Mouse (Mus musculus) hindbrain, embryonic 15.5 days (tissue): ENCODE measurements at regions not wholly inside any gene's neighbourhood (a gene's known extent, or its start where the extent isn't known, plus 50 kb on each side); places are given as distances from the start of the nearest gene placed in this dataset. TPM values are rescaled to one million over a fixed set of nuclear protein-coding genes. Genes with fewer than 3 reads are reported as not detected.

Experiments used
- ATAC-seq: fragments of 200-750 bp; cut with Nextera tagmentation; 2 replicates; pipeline ENCODE4 v1.8.0; 2017; ENCODE audit warnings: low read depth, moderate number of reproducible peaks, moderate TSS enrichment; ENCODE audit not compliant: low FRiP score
- H3K27ac ChIP-seq: fragments of 300-500 bp; sonication (generic); replicated peaks from 2 replicates; pipeline ENCODE4 v1.5.1; 2015; ENCODE audit warnings: mild to moderate bottlenecking, inconsistent platforms
- H3K27me3 ChIP-seq: fragments of 300-500 bp; sonication (generic); 2 replicates; pipeline ENCODE4 v1.6.1; 2015; ENCODE audit warnings: control low read depth, inconsistent platforms
- H3K36me3 ChIP-seq: fragments of 300-500 bp; sonication (generic); 2 replicates; pipeline ENCODE4 v1.6.1; 2015; ENCODE audit warnings: control low read depth, inconsistent platforms
- H3K4me1 ChIP-seq: fragments of 300-500 bp; sonication (generic); replicated peaks from 2 replicates; pipeline ENCODE4 v1.6.1; 2015; ENCODE audit warnings: control low read depth, inconsistent platforms
- H3K4me2 ChIP-seq: fragments of 300-500 bp; sonication (generic); 2 replicates; pipeline ENCODE4 v1.6.1; 2015; ENCODE audit warnings: moderate library complexity, mild to moderate bottlenecking, inconsistent platforms
- H3K4me3 ChIP-seq: fragments of 300-500 bp; sonication (generic); 2 replicates; pipeline ENCODE4 v1.5.1; 2015; ENCODE audit warnings: mild to moderate bottlenecking, inconsistent platforms
- H3K9ac ChIP-seq: fragments of 300-500 bp; sonication (generic); 2 replicates; pipeline ENCODE4 v1.6.1; 2015; ENCODE audit warnings: inconsistent platforms
- H3K9me3 ChIP-seq: fragments of 300-500 bp; sonication (generic); 2 replicates; pipeline ENCODE4 v1.6.1; 2016; ENCODE audit warnings: control low read depth, inconsistent platforms
- WGBS: fragments of 180-500 bp; shearing (Covaris S2); methylation state at CpG from one replicate; pipeline ENCODE4 v1.1.7; 2015; 5-methylcytosine and 5-hydroxymethylcytosine counted together
- microRNA-seq: library from miRNA; unstranded; fragments of <30 nt; microRNA quantifications from one replicate; pipeline ENCODE4, GENCODE M21; 2016

GRCm38 (mm10) chr16:19884535-19884934 lies 98.3 kb downstream of the Klhl6 start:
- Histone ChIP-seq H3K9ac (no peak overlapping the region), H3K27ac (0 out of 2 replicates have a peak overlapping the region, but pooled peaks have one; percentile 7), H3K27me3 (no peaks in the 10 kb centered on the region), H3K9me3 (no peaks in the 10 kb centered on the region), H3K4me3 (no peak overlapping the region), H3K36me3 (no peaks in the 10 kb centered on the region), H3K4me2 (no peak overlapping the region), H3K4me1 (no peaks in the 10 kb centered on the region)
- 67% methylated on average over 6 of the region's 6 CpGs for WGBS
- no peak for ATAC-seq

- H3K9ac ChIP-seq = no peak overlapping the region
- H3K9me3 ChIP-seq = no peaks in the 10 kb centered on the region
- H3K27me3 ChIP-seq = no peaks in the 10 kb centered on the region
- no peak for ATAC-seq
- H3K4me1 ChIP-seq = no peaks in the 10 kb centered on the region
- H3K36me3 ChIP-seq = no peaks in the 10 kb centered on the region
- H3K4me2 ChIP-seq = no peak overlapping the region
- no peak overlapping the region for H3K4me3 ChIP-seq
- H3K27ac ChIP-seq = no peak overlapping the region
Observed at GRCm38 (mm10) chr16:19886596-19886995, 96.2 kb downstream of the Klhl6 start.

- WGBS = 50% methylated on average over 3 of the region's 3 CpGs
- no peak for ATAC-seq
Observed at GRCm38 (mm10) chr16:19889576-19889975, 93.3 kb downstream of the Klhl6 start.

GRCm38 (mm10) chr16:19891441-19891840 lies 91.4 kb downstream of the Klhl6 start:
- Histone ChIP-seq H3K27me3 (no peaks in the 10 kb centered on the region), H3K36me3 (no peaks in the 10 kb centered on the region), H3K4me2 (no peak overlapping the region), H3K4me3 (no peak overlapping the region), H3K27ac (no peak overlapping the region), H3K9me3 (no peaks in the 10 kb centered on the region), H3K9ac (no peak overlapping the region), H3K4me1 (no peaks in the 10 kb centered on the region)
- 85% methylated on average over 3 of the region's 3 CpGs for WGBS
- no peak for ATAC-seq

More at GRCm38 (mm10) chr16:19889576-19889975, 93.3 kb downstream of the Klhl6 start:
- Histone ChIP-seq H3K27me3 (no peaks in the 10 kb centered on the region), H3K9ac (no peak overlapping the region), H3K4me3 (no peak overlapping the region), H3K36me3 (no peaks in the 10 kb centered on the region), H3K27ac (no peak overlapping the region), H3K4me2 (no peak overlapping the region), H3K9me3 (no peaks in the 10 kb centered on the region), H3K4me1 (no peaks in the 10 kb centered on the region)

GRCm38 (mm10) chr16:19894435-19894994 lies 88.3 kb downstream of the Klhl6 start:
- no peak for ATAC-seq
- WGBS = 92% methylated on average over 9 of the region's 9 CpGs
- Histone ChIP-seq H3K4me2 (no peak overlapping the region), H3K27me3 (no peaks in the 10 kb centered on the region), H3K4me1 (no peaks in the 10 kb centered on the region), H3K27ac (no peak overlapping the region), H3K4me3 (no peak overlapping the region), H3K9ac (no peak overlapping the region), H3K9me3 (no peaks in the 10 kb centered on the region), H3K36me3 (no peaks in the 10 kb centered on the region)

Small RNA genes in the stretch of these regions (microRNA-seq; reads per million reads assigned to microRNA genes)
- not detected for gene Gm27883
